Mouse (Mus musculus) cerebellum, adult 9-10 months (tissue): ENCODE results near the gene Tmpo.

Experiments used
- DNase-seq: peaks from one replicate; pipeline ENCODE4 v3.0.0; 2022

Gene Tmpo

GRCm38 (mm10) chr10:91180761-91181460, at the start of gene Tmpo:
Gene Tmpo, minus strand, starts transcription at chr10:91181315.
- DNase-seq: no peak

- no peak for DNase-seq
These were observed 49.3 kb upstream of the Tmpo start for GRCm38 (mm10) chr10:91230400-91230799.

GRCm38 (mm10) chr10:91229518-91229961, 48.4 kb upstream of the Tmpo start:
- DNase-seq: peak; percentile 17

GRCm38 (mm10) chr10:91228924-91229517, 47.9 kb upstream of the Tmpo start:
- no peak for DNase-seq

- no peak for DNase-seq
These were observed 45.9 kb upstream of the Tmpo start for GRCm38 (mm10) chr10:91227034-91227433.

- DNase-seq: no peak
These were observed 41.5 kb upstream of the Tmpo start for GRCm38 (mm10) chr10:91222398-91223236.

GRCm38 (mm10) chr10:91208899-91209667, 28.0 kb upstream of the Tmpo start:
- no peak for DNase-seq

- no peak for DNase-seq
These were observed 27.3 kb upstream of the Tmpo start for GRCm38 (mm10) chr10:91208461-91208860.

GRCm38 (mm10) chr10:91207275-91207674, 26.2 kb upstream of the Tmpo start:
- DNase-seq: no peak

GRCm38 (mm10) chr10:91205632-91206031, 24.5 kb upstream of the Tmpo start:
- no peak for DNase-seq

GRCm38 (mm10) chr10:91200581-91200980, 19.5 kb upstream of the Tmpo start:
- no peak for DNase-seq

- DNase-seq: no peak
These were observed 18.2 kb upstream of the Tmpo start for GRCm38 (mm10) chr10:91199238-91199780.

GRCm38 (mm10) chr10:91197704-91198103, 16.6 kb upstream of the Tmpo start:
- no peak for DNase-seq

- no peak for DNase-seq
These were observed 15.7 kb upstream of the Tmpo start for GRCm38 (mm10) chr10:91196778-91197177.

GRCm38 (mm10) chr10:91195680-91196079, 14.6 kb upstream of the Tmpo start:
- no peak for DNase-seq

GRCm38 (mm10) chr10:91195091-91195490, 14.0 kb upstream of the Tmpo start:
- no peak for DNase-seq

- DNase-seq: no peak
These were observed 10.7 kb upstream of the Tmpo start for GRCm38 (mm10) chr10:91191851-91192250.

GRCm38 (mm10) chr10:91189476-91189875, 8.4 kb upstream of the Tmpo start:
- DNase-seq: no peak

- no peak for DNase-seq
These were observed 7.7 kb upstream of the Tmpo start for GRCm38 (mm10) chr10:91188684-91189287.

GRCm38 (mm10) chr10:91187872-91188271, 6.8 kb upstream of the Tmpo start:
- peak; percentile 96 for DNase-seq

GRCm38 (mm10) chr10:91187349-91187748, 6.2 kb upstream of the Tmpo start:
- peak; percentile 46 for DNase-seq

GRCm38 (mm10) chr10:91185721-91186120, 4.6 kb upstream of the Tmpo start:
- DNase-seq: no peak
